In genomic region chr7:12780151-12780830, GRCm38 (mm10) we compare ENCODE assay signal across 7 mouse cellular contexts. TPM values are rescaled to one million over a fixed set of nuclear protein-coding genes. Genes with fewer than 3 reads are reported as not detected.
DNase-seq lines count a peak whose midpoint lies in the region; ATAC-seq and TF ChIP-seq lines count a peak whose summit lies in the region.

No protein-coding gene starts in this region.

- peak overlapping the region; percentile 86 for H3K27ac ChIP-seq in embryonic facial prominence, embryonic 10.5 days (replicated peaks)
- no peak overlapping the region for H3K27ac ChIP-seq in heart, adult 2 months
- no peak overlapping the region for H3K27ac ChIP-seq in kidney, adult 2 months (ENCODE audit: insufficient read depth, low read depth, low read length)
- H3K27ac ChIP-seq in limb, embryonic 13.5 days, result no peak overlapping the region
- H3K27ac ChIP-seq in midbrain, embryonic 14.5 days (replicated peaks; ENCODE audit: low read depth, low read length), result peak overlapping the region; percentile 55; the same call in 1 of the 2 replicates

- TF ChIP-seq CTCF in heart, adult 2 months (IDR thresholded peaks at IDR 0.05), result no peak
- TF ChIP-seq CTCF in kidney, adult 2 months (conservative IDR thresholded peaks at IDR 0.05; ENCODE audit: insufficient read depth, insufficient read length, low read depth, low read length), result no peak

- H3K4me2 ChIP-seq in limb, embryonic 13.5 days (replicated peaks), result peak overlapping the region; percentile 93
- H3K4me2 ChIP-seq in midbrain, embryonic 14.5 days (ENCODE audit: low read length), result peak overlapping the region; percentile 93

- peaks cover 14% of the 10 kb centered on the region for H3K4me1 ChIP-seq in embryonic facial prominence, embryonic 10.5 days
- peaks cover 2% of the 10 kb centered on the region for H3K4me1 ChIP-seq in heart, adult 2 months (ENCODE audit: control insufficient read depth, insufficient read depth, low read length)
- H3K4me1 ChIP-seq in kidney, adult 2 months (ENCODE audit: control insufficient read depth, insufficient read depth, low read length), result no peaks in the 10 kb centered on the region
- H3K4me1 ChIP-seq in limb, embryonic 13.5 days, result peaks cover 12% of the 10 kb centered on the region
- H3K4me1 ChIP-seq in midbrain, embryonic 14.5 days (ENCODE audit: control insufficient read depth, insufficient read depth, low read length), result 0 out of 2 replicates have a peak, but pooled peaks cover 6% of the 10 kb centered on the region

- no peak for TF ChIP-seq EP300 in heart, adult 2 months (IDR thresholded peaks at IDR 0.05; ENCODE audit: insufficient read depth, low read depth, low read length)

- peak; percentile 94 for ATAC-seq in limb, embryonic 13.5 days (ENCODE audit: low FRiP score, low read depth)
- peak; percentile 96 for ATAC-seq in midbrain, embryonic 14.5 days (ENCODE audit: low FRiP score, low TSS enrichment)

- WGBS in embryonic facial prominence, embryonic 10.5 days, result under 1% methylated on average over 57 of the region's 57 CpGs
- under 1% methylated on average over 57 of the region's 57 CpGs for WGBS in heart, adult 2 months
- WGBS in kidney, adult 2 months, result 1% methylated on average over 57 of the region's 57 CpGs
- WGBS in limb, embryonic 13.5 days, result under 1% methylated on average over 57 of the region's 57 CpGs
- WGBS in midbrain, embryonic 14.5 days, result under 1% methylated on average over 57 of the region's 57 CpGs

- DNase-seq in adrenal gland, postnatal 36 days, result peak; percentile 84 to 89
- DNase-seq in embryonic facial prominence, embryonic 10.5 days (ENCODE audit: low spot score), result peak; percentile 93
- DNase-seq in heart, adult 2 months, result peak; percentile 76
- peak; percentile 66 for DNase-seq in kidney, adult 2 months
- DNase-seq in midbrain, embryonic 14.5 days, result peak; percentile 96
- peak; percentile 51 to 59 for DNase-seq in spleen, adult 18-20 months

- H3K9me3 ChIP-seq in embryonic facial prominence, embryonic 10.5 days, result peaks cover 4% of the 10 kb centered on the region; the same call in 1 of the 2 replicates
- no peaks in the 10 kb centered on the region for H3K9me3 ChIP-seq in limb, embryonic 13.5 days
- no peaks in the 10 kb centered on the region for H3K9me3 ChIP-seq in midbrain, embryonic 14.5 days (ENCODE audit: control insufficient read depth, low read length)

- H3K79me2 ChIP-seq in heart, adult 2 months (replicated peaks; ENCODE audit: control insufficient read depth, insufficient read depth, low read length), result no peaks in the 10 kb centered on the region

- no peaks in the 10 kb centered on the region for H3K27me3 ChIP-seq in embryonic facial prominence, embryonic 10.5 days (replicated peaks; ENCODE audit: low read depth, poor library complexity, severe bottlenecking)
- no peaks in the 10 kb centered on the region for H3K27me3 ChIP-seq in heart, adult 2 months (ENCODE audit: control insufficient read depth, insufficient read depth, low read length)
- no peaks in the 10 kb centered on the region for H3K27me3 ChIP-seq in kidney, adult 2 months (replicated peaks; ENCODE audit: control insufficient read depth, insufficient read depth, low read length)
- no peaks in the 10 kb centered on the region for H3K27me3 ChIP-seq in limb, embryonic 13.5 days
- no peaks in the 10 kb centered on the region for H3K27me3 ChIP-seq in midbrain, embryonic 14.5 days (ENCODE audit: control insufficient read depth, insufficient read depth, low read length)

- H3K36me3 ChIP-seq in embryonic facial prominence, embryonic 10.5 days (replicated peaks), result peaks cover 3% of the 10 kb centered on the region
- no peaks in the 10 kb centered on the region for H3K36me3 ChIP-seq in heart, adult 2 months (ENCODE audit: control insufficient read depth, insufficient read depth, low read length)
- H3K36me3 ChIP-seq in kidney, adult 2 months (ENCODE audit: control insufficient read depth, insufficient read depth, low read length), result no peaks in the 10 kb centered on the region
- H3K36me3 ChIP-seq in limb, embryonic 13.5 days, result peaks cover 2% of the 10 kb centered on the region
- H3K36me3 ChIP-seq in midbrain, embryonic 14.5 days (ENCODE audit: control insufficient read depth, insufficient read depth, low read length), result peaks cover 2% of the 10 kb centered on the region

- TF ChIP-seq POLR2A in heart, adult 2 months (IDR thresholded peaks at IDR 0.05; ENCODE audit: insufficient read depth, low read depth, low read length), result no peak
- no peak for TF ChIP-seq POLR2A in kidney, adult 2 months (IDR thresholded peaks at IDR 0.05; ENCODE audit: low read depth, low read length)

- intact Hi-C loops in heart, adult 2 months (cut with DNase I), result no loop called here

- peak overlapping the region; percentile 52 for H3K9ac ChIP-seq in heart, adult 2 months (ENCODE audit: low read depth, low read length)
- H3K9ac ChIP-seq in limb, embryonic 13.5 days, result peak overlapping the region; percentile 84
- H3K9ac ChIP-seq in midbrain, embryonic 14.5 days (replicated peaks; ENCODE audit: low read length), result peak overlapping the region; percentile 77

- peak overlapping the region; percentile 88 for H3K4me3 ChIP-seq in embryonic facial prominence, embryonic 10.5 days
- peak overlapping the region; percentile 66 for H3K4me3 ChIP-seq in heart, adult 2 months
- H3K4me3 ChIP-seq in kidney, adult 2 months (ENCODE audit: insufficient read depth, low read depth, low read length), result peak overlapping the region; percentile 65
- H3K4me3 ChIP-seq in limb, embryonic 13.5 days, result peak overlapping the region; percentile 71
- peak overlapping the region; percentile 70 for H3K4me3 ChIP-seq in midbrain, embryonic 14.5 days (replicated peaks; ENCODE audit: low read depth, low read length)

RNA-seq across cellular contexts. Expression of gene Zscan18, which starts 23.1 kb away (rescaled TPM):
- total RNA-seq in adrenal gland, postnatal 36 days (2021), result 1 to 10 TPM; 2.3 to 4.3 TPM
- 14.5 and 15.0 TPM in 2 replicates for polyA plus RNA-seq in embryonic facial prominence, embryonic 10.5 days (2016; fragmentation: Nextera tagmentation; extraction: Ambion mirVana)
- 1 to 10 TPM in 1 of 2 experiments, under 1 TPM in 1; 0.73 to 1.1 TPM for total RNA-seq in heart, adult 2 months (2021)
- 1.1 TPM in 2 replicates for polyA plus RNA-seq in heart, adult 2 months (2012; rRNA removed)
- polyA plus RNA-seq in kidney, adult 2 months (2012; rRNA removed), result 0.59 and 0.88 TPM in 2 replicates
- polyA plus RNA-seq in limb, embryonic 13.5 days (2015; fragmentation: Nextera tagmentation; extraction: Ambion mirVana), result 13.2 and 14.4 TPM in 2 replicates
- 25.5 and 26.3 TPM in 2 replicates for polyA plus RNA-seq in midbrain, embryonic 14.5 days (2014; fragmentation: Nextera tagmentation; extraction: Ambion mirVana)

RNA-seq across cellular contexts. Expression of gene Zfp329, which starts 38.4 kb away (rescaled TPM):
- 10 to 100 TPM; 10.5 to 11.0 TPM for total RNA-seq in adrenal gland, postnatal 36 days (2021)
- 16.1 and 20.4 TPM in 2 replicates for polyA plus RNA-seq in embryonic facial prominence, embryonic 10.5 days (2016; fragmentation: Nextera tagmentation; extraction: Ambion mirVana)
- 1 to 10 TPM; 4.9 to 5.2 TPM for total RNA-seq in heart, adult 2 months (2021)
- polyA plus RNA-seq in heart, adult 2 months (2012; rRNA removed), result 1.1 and 2.9 TPM in 2 replicates
- 1.1 and 1.7 TPM in 2 replicates for polyA plus RNA-seq in kidney, adult 2 months (2012; rRNA removed)
- polyA plus RNA-seq in limb, embryonic 13.5 days (2015; fragmentation: Nextera tagmentation; extraction: Ambion mirVana), result 17.5 TPM in 2 replicates
- 35.5 and 37.9 TPM in 2 replicates for polyA plus RNA-seq in midbrain, embryonic 14.5 days (2014; fragmentation: Nextera tagmentation; extraction: Ambion mirVana)

RNA-seq across cellular contexts. Expression of gene Vmn2r56, which starts 45.5 kb away (rescaled TPM):
- total RNA-seq in adrenal gland, postnatal 36 days (2021), result not detected
- polyA plus RNA-seq in embryonic facial prominence, embryonic 10.5 days (2016; fragmentation: Nextera tagmentation; extraction: Ambion mirVana), result not detected in 2 replicates
- total RNA-seq in heart, adult 2 months (2021), result not detected
- not detected in 2 replicates for polyA plus RNA-seq in heart, adult 2 months (2012; rRNA removed)
- not detected in 2 replicates for polyA plus RNA-seq in kidney, adult 2 months (2012; rRNA removed)
- polyA plus RNA-seq in limb, embryonic 13.5 days (2015; fragmentation: Nextera tagmentation; extraction: Ambion mirVana), result not detected in 2 replicates
- not detected in 2 replicates for polyA plus RNA-seq in midbrain, embryonic 14.5 days (2014; fragmentation: Nextera tagmentation; extraction: Ambion mirVana)

RNA-seq across cellular contexts. Expression of gene Zfp110, which starts 54.3 kb away (rescaled TPM):
- 10 to 100 TPM; 22.2 to 24.0 TPM for total RNA-seq in adrenal gland, postnatal 36 days (2021)
- polyA plus RNA-seq in embryonic facial prominence, embryonic 10.5 days (2016; fragmentation: Nextera tagmentation; extraction: Ambion mirVana), result 31.6 and 33.0 TPM in 2 replicates
- total RNA-seq in heart, adult 2 months (2021), result 10 to 100 TPM; 15.9 to 18.0 TPM
- 4.9 and 9.6 TPM in 2 replicates for polyA plus RNA-seq in heart, adult 2 months (2012; rRNA removed)
- polyA plus RNA-seq in kidney, adult 2 months (2012; rRNA removed), result 7.7 and 9.4 TPM in 2 replicates
- polyA plus RNA-seq in limb, embryonic 13.5 days (2015; fragmentation: Nextera tagmentation; extraction: Ambion mirVana), result 38.8 and 43.6 TPM in 2 replicates
- polyA plus RNA-seq in midbrain, embryonic 14.5 days (2014; fragmentation: Nextera tagmentation; extraction: Ambion mirVana), result 22.9 and 28.0 TPM in 2 replicates

Comparison
In these comparisons a context has a peak if more than half of its experiments do, and no peak if none do; other contexts are left out.
1. H3K27ac ChIP-seq: peak in embryonic facial prominence, embryonic 10.5 days (single experiment) and midbrain, embryonic 14.5 days (single experiment); none in heart, adult 2 months (single experiment), kidney, adult 2 months (single experiment) and limb, embryonic 13.5 days (single experiment).
2. Peak in every context shown above with its lines, with median percentiles within 50 percentile points of each other: DNase-seq, H3K4me3 ChIP-seq and H3K9ac ChIP-seq.